Mouse (Mus musculus) liver, adult (tissue): Measurements from ENCODE around the gene Ptges2.
A peak's percentile ranks its signal among the peaks of the same experiment; 100 is the strongest.

Source experiments
- GATA4 ChIP-seq: IDR thresholded peaks from 2 replicates; pipeline ENCODE4 v1.6.1; 2014; ENCODE audit warnings: mild to moderate bottlenecking, low read length; ENCODE audit not compliant: insufficient replicate concordance

The Ptges2 gene

DNA sequence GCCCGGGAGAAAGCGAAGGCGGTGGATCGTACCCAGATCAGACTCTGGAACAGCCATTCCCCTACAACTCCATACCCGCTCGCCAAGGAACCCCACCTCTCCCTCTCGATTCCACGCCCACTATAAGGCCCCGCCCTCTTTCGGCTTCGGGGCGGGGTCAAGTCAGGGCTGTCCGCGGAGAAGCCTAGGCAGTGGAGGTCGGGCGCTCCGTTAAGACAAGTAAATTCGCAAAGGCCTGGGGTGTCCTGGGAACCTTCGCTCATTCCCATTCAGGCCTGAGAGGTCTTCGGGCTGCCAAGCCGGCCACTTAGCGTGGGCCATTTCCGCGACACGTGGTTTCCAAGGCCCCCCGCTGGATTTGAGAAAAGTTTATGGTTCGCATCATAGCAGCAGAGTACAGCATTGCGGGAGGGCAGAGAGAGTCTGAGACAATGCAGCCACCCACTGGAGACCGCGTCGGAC lies at the start of gene Ptges2:
Gene Ptges2 (plus strand): TSS at position 413 of the 462 bp plus-strand sequence.
- TF ChIP-seq GATA4: no peak

GRCm38 (mm10) chr2:32347019-32347418 lies 48.7 kb upstream of the Ptges2 start:
- no peak for TF ChIP-seq GATA4

DNA sequence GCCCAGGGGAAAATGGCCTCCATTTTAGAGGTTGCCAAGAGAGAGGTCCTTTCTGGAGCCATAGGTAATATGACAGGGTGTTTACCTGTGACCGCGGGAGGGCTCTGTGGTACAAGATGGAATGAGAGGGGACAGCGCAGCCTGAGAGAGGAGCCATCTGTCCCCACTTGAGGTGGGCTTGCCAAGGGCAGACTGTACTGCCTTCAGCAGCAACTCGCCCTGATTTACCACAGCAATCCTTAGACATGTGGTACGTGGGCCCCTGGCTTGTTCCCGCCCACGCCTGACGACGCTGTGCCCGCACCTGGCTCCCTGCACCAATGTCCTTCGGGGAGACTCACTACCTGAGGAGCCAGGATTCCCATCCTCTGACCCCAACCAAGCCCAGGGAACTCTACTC lies 47.4 kb upstream of the Ptges2 start:
- TF ChIP-seq GATA4: no peak

DNA sequence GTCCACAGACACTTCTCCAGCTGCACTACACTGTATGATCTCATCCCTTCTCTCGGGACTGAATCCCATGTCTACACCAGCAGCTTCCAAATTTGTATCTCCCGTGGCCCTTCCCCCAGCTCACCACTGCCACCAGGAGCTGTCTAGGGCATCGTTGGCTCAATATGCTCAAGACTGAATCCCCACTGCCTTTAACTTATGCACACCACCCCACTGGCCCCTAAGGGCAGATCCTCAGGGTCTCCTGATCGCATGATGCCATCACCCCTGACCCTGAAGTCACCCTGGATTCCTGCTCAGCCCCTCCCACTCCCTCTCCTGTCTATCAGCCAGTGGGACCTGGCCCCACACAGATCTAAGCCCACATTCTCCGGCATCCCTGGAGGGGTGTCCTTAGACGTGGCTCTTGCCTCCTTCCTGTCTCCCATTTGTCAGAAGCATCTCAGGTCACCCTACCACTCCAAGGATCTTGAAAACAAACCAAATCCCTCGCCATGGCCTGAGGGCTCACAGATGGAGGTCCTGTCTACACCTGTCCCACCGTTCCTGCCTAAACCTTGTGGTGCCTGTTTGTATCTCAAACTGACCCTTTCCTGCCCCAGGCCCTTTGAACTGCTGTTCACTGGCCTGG lies 46.0 kb upstream of the Ptges2 start:
- no peak for TF ChIP-seq GATA4

DNA sequence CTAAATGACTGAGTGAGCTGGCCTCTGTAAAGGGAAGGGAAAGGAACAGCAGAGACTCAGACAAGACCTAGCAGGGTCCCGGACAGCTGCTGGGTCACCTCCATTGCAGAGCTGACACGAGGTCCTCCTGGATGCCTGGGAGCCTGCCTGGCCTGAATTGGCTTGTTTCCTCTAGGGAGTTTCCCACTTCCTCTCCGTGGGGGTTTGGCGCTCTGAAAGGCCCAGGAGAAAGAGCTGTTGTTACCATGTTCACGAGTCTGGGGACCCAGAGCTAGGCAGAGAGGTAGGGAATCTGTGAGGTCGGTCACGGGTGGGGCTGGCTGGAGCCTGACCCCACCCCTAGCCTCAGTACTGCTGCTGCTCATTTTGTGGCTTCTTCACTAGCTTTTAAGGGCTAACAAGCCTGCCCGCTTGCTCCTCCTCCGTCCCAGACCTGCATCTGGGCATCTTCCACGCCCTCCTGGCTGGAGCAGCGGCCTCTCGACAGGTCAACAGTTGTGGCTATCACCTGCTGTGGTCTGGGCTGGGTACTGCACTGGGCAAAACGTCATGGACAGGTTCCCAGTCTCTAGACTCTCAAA lies 45.1 kb upstream of the Ptges2 start:
- no peak for TF ChIP-seq GATA4

DNA sequence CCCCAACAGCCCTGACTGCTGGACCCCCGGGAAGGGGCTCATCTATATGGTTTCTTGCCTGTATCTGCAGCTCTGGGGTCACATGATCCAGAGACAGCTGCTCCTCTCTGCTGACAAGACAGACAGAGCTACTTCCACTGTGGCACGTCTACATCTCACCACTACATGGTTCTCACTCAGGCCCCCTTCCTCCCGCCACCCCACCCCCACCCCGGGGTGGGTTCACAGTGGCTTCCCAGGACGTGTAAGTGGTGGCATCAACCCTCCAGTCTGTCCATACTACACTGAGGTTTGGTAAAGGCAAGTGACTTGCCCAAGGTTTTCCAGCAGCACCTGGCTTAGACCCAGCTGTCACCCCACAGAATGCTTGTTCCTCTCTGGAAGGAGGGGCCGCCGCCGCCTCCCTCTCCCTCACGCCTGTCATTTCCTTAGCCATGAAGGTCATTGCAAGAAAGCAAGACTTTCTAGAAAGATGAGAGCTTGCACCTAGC lies 44.2 kb upstream of the Ptges2 start:
- no peak for TF ChIP-seq GATA4

DNA sequence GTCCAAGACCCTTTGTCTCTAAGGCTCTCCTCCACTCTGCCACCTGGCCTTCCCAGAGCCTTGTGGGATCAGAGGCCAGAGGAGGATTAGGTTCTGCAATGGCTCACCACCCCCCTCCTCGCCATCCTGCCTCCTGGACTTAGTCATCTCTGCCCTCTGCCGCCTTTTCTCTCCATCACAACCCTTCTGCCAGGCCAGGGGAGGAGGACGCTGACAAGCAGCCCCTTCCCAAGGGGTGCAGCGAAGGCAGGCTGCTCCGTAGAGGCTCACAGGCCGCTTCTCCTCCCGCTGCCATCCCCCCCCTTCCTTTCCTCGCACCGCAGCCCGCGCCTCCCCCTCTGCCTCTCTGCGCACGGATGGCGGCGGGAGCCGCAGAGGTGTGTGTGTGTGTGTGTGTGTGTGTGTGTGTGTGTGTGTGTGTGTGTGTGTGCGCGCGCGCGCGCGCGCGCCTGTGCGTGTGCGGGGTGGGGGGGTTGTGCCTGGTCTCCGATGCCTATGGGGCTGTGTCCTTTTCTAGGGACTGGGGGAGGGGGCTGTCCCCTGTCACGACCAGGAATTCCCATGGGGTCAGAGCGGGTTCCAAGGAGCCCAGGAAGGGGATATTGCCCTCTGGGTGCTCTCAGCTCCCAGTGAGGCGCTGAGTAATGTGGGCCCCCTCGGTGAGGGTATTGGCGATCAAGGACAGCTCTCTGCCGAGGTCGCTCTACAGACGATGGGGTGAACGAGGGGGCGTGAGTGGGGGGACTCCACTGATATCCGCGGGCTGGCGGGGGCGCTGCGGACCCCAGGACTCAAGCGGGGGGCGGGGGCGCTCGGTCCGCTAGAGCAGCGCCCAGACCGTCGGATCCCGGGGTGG lies 43.3 kb upstream of the Ptges2 start, which contains the start of gene Ciz1:
Gene Ciz1 (plus strand): TSS at position 177 of the 856 bp plus-strand sequence.
- no peak for TF ChIP-seq GATA4

DNA sequence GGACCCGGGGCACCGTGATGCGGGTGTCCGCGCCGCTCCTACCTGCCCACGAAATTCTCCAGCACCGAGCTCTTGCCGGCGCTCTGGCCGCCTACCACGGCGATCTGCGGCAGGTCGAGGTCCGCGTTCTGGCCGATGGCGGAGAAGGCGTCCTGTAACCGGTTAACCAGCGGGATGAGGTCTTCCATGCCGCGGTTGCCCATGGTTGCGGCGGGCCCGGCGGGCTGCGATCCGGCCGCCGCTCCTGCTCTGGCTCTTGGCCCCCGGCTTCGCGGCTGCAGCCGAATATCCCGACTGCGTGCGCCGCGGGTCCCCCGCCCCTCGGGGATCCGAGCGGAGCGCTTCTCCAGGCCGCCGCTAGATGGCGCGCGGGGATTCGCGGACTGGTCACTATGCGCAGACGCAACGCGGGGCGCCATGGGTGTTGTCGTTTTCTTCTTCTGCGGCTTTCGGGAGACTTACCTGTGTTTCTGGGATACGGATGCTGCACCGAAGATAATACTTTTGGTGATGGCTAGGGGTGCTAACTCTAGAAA lies 42.6 kb upstream of the Ptges2 start, which contains the start of gene Dnm1:
Gene Dnm1 (minus strand): TSS at position 332 of the 536 bp plus-strand sequence.
- no peak for TF ChIP-seq GATA4

- TF ChIP-seq GATA4: no peak
These were observed 41.9 kb upstream of the Ptges2 start for GRCm38 (mm10) chr2:32353836-32354235.

DNA sequence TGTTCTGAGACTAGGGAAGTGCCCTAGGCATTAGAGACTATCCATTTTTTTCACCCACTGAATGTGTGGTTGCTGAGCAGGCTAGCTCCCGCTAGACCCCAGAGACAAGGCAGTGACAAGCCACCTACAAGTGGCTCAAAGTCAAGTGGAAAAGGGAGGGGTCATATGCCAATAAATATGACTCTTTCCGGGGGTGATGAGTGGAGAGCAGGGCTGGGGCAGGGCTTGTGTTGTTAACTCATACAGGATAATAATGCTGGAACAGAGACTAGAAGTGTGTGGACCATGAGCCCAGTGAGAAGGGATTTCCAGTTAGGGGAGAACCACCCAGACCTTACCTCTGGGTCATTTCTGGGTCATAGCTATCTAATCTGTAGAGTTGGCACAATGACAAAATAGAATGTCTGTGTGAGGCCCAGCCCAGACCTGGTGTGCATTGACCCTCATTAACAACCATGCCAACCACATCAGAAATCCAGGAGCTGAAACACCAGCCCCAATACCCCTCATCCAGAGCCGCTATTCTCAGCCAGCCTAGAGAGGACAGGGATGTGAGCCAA lies 41.3 kb upstream of the Ptges2 start:
- no peak for TF ChIP-seq GATA4

DNA sequence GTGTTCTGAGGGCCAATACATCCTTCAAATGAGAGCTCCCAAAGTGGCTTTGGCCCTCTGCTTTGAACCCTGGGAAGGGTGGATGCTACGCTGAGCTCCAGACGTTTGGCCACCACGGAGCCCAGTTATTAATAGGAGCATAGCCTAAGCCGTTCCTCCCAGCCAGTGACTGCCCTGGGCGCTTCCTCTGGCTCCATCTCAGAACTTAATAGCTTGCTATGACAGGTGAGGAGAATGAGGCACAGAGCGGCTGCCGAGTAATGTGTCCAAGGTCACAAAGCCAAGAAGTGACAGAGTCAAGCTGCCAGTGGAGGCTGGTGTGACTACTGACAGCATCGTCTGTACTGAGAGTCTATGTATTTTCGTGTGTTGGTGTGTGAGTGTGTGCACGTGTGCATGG lies 39.5 kb upstream of the Ptges2 start:
- no peak for TF ChIP-seq GATA4

DNA sequence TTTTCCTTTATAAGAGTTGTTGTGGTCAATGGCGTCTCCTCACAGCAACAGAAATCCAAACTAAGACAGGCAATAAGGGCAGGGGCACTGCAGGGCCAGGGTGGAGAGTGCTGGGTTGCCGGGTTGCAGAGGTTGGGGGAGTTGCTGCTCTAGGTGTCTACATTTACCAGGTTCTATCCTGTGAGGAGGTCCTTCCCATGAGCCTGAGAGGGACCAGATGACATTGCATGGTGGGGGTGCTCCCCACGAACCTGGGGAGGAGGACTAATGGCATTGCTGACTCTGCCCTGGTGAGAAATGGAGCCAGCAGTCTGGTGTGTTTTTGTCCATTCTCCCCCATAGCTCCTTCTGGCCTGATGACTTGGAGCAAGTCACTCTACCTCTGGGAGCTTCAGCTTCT lies 38.0 kb upstream of the Ptges2 start:
- TF ChIP-seq GATA4: no peak

DNA sequence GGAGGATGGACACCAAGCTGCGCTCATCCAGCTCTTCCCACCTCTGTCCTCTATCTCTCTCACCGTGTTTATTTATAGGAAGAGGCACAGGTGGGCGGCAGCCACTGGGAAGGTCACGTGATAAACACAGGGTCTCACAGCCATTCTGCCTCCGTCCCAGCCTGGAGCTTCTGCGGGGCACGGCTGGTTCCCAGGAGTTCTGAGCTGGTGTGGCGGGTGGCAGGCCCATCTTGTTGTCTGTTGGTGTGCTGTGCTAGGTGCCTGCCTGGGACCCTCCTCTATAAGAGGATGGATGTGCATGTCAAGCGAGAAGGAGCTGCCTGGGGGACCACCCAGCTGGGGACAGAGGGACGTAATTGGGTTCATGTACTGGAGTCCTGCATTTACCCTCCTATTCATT lies 37.3 kb upstream of the Ptges2 start:
- TF ChIP-seq GATA4: no peak

GRCm38 (mm10) chr2:32360741-32361140 lies 35.0 kb upstream of the Ptges2 start:
- peak; percentile 60; the same call in 1 of the 2 replicates for TF ChIP-seq GATA4

DNA sequence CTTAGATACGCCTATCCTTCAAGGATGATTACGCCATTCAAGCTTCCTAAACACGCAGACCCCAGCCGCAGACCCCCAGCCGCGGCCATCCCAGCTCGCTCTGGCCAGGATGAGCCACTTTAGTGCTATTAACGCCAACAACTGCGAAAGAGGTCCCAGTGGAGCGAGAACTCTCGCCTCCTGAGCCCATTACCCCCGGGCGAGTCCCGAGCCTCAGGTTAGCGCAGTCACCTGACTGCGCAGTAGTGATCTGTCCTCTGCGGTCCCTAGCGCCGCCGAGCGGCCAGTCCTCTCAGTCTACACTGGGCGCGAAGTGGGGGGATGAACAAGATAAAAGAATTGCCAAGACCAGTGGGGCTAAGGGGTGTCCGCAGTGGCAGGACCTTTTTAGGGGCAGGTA lies 34.3 kb upstream of the Ptges2 start:
- no peak for TF ChIP-seq GATA4
